Mouse (Mus musculus) forebrain, embryonic 15.5 days (tissue): ENCODE data around the gene Npepps. TPM values are rescaled to one million over a fixed set of nuclear protein-coding genes. Genes with fewer than 3 reads are reported as not detected.
"Not testable (repeated sequence)": the region's sequence is repeated elsewhere in the genome, so short reads cannot be mapped to it uniquely, and the experiment has no call there.

ENCODE experiments used
- ATAC-seq: fragments of 200-750 bp; cut with Nextera tagmentation; replicated peaks from 2 replicates; pipeline ENCODE4 v1.8.0; 2017; ENCODE audit warnings: mild to moderate bottlenecking, moderate TSS enrichment, moderate library complexity
- H3K27ac ChIP-seq: fragments of 300-500 bp; sonication (generic); replicated peaks from 2 replicates; pipeline ENCODE4 v1.5.1; 2015; ENCODE audit warnings: mild to moderate bottlenecking, inconsistent platforms
- H3K27me3 ChIP-seq: fragments of 300-500 bp; sonication (generic); 2 replicates; pipeline ENCODE4 v1.6.1; 2015; ENCODE audit warnings: inconsistent platforms
- H3K36me3 ChIP-seq: fragments of 300-500 bp; sonication (generic); 2 replicates; pipeline ENCODE4 v1.6.1; 2015; ENCODE audit warnings: mild to moderate bottlenecking, inconsistent platforms
- H3K4me1 ChIP-seq: fragments of 300-500 bp; sonication (generic); 2 replicates; pipeline ENCODE4 v1.6.1; 2015; ENCODE audit warnings: inconsistent platforms
- H3K4me2 ChIP-seq: fragments of 300-500 bp; sonication (generic); replicated peaks from 2 replicates; pipeline ENCODE4 v1.6.1; 2015; ENCODE audit warnings: mild to moderate bottlenecking, inconsistent platforms
- H3K4me3 ChIP-seq: fragments of 300-500 bp; sonication (generic); 2 replicates; pipeline ENCODE4 v1.5.1; 2015; ENCODE audit warnings: mild to moderate bottlenecking, inconsistent platforms
- H3K9ac ChIP-seq: fragments of 300-500 bp; sonication (generic); replicated peaks from 2 replicates; pipeline ENCODE4 v1.6.1; 2015; ENCODE audit warnings: mild to moderate bottlenecking, inconsistent platforms
- H3K9me3 ChIP-seq: fragments of 300-500 bp; sonication (generic); 2 replicates; pipeline ENCODE4 v1.6.1; 2016; ENCODE audit warnings: inconsistent platforms
- WGBS: fragments of 180-500 bp; shearing (Covaris S2); methylation state at CpG from one replicate; pipeline ENCODE4 v1.1.7; 2015; ENCODE audit warnings: mixed read lengths; 5-methylcytosine and 5-hydroxymethylcytosine counted together
- polyA plus RNA-seq: library from polyadenylated mRNA; unstranded; fragments of >200 nt; fragmentation: Nextera tagmentation; extraction: Ambion mirVana; gene quantifications from 2 replicates; pipeline ENCODE4 v1.2.1, GENCODE M21; 2015

The Npepps gene
- 136 and 151 TPM in 2 replicates for polyA plus RNA-seq

DNA sequence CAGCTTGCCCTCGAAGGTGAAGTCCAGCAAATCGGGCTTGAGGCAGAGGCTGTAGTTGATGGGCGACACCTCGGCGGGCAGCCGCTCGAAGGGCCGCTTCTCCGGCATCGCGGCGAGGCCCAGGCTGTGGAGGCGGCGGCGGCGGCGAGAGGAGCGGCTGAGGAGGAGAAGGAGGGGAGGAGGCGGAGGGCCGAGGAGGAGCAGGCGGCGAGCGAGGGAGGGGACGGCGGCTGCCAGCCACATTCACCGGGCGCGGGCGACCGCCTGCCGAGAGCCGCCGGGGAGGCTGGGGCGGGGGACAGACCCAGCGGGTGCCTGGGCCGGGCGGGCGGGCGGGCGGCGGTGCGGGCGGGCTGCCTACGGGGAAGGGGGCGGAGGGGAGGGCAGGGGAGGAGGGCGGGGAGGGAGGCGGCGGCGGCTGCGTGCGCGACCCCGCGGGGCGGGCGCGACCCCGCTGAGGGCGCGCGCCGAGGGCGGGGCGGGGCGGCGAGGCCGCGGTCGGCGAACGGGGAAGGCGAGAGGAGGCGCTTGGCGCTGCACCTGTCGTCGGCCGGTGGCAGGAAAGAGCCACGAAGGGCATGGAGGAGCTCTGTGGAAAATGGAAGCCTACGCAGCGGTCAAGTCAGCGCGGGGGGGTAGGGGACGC, at the start of gene Npepps:
Npepps (minus strand) TSS at position 423 of the 646 bp plus-strand sequence.
- under 1% methylated on average over 55 of the region's 83 CpGs for WGBS
- H3K27me3 ChIP-seq = no peaks in the 10 kb centered on the region
- H3K9me3 ChIP-seq = no peaks in the 10 kb centered on the region
- peak within 1 kb of the TSS; percentile 95 for H3K4me3 ChIP-seq
- H3K4me2 ChIP-seq = peak within 1 kb of the TSS; percentile 52
- peak; percentile 75 for ATAC-seq
- peaks cover 30% of the 10 kb centered on the region for H3K4me1 ChIP-seq
- peak within 1 kb of the TSS; percentile 99 for H3K9ac ChIP-seq
- peak within 1 kb of the TSS; percentile 98 for H3K27ac ChIP-seq
- H3K36me3 ChIP-seq = no peaks in the 10 kb centered on the region

DNA sequence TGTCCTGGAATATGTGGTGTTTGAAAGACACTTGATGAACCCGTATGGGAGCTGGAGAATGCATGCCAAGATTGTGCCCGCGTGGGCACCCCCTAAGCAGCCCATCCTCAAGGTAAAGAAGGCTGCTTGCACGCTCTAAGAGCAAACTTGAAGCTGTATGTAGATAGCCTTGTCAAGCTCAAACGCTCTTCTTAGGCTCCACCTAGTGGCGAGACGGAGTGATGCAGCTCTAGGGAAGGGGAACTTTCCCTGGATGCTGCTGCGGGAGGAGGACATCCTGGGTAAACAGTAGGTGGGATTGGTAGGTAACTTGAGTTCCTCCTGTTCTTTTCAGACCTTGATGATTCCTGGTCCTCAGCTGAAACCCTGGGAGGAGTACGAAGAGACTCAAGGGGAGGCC, 47.7 kb upstream of the Npepps start:
- no peak for ATAC-seq

DNA sequence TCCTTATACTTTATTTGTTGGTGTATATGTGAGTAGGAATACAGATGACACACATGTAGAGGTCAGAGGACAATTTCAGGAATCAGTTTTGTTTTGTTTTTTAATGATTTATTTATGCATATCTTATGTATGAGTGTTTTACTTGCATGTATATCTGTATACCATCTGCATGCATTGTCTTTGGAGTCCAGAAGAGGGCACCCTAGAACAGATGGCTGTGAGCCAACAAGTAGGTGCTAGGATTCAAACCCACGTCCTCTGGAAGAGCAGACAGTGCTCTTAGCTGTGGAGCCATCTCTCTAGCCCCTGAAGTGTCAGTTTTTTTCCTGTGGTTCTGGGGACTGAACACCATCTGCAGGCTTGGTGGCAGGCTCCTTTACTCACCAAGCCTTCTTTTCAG, 44.8 kb upstream of the Npepps start:
- no peak overlapping the region for H3K4me3 ChIP-seq
- H3K4me2 ChIP-seq = no peak overlapping the region
- H3K9me3 ChIP-seq = no peaks in the 10 kb centered on the region
- no peak for ATAC-seq
- no peaks in the 10 kb centered on the region for H3K27me3 ChIP-seq
- 52% methylated on average over 1 of the region's 1 CpGs for WGBS
- H3K9ac ChIP-seq = no peak overlapping the region
- no peaks in the 10 kb centered on the region for H3K4me1 ChIP-seq
- H3K27ac ChIP-seq = no peak overlapping the region
- peaks cover 56% of the 10 kb centered on the region for H3K36me3 ChIP-seq

More for the DNA sequence above, 47.7 kb upstream of the Npepps start:
- Histone ChIP-seq H3K9ac (no peak overlapping the region), H3K4me1 (no peaks in the 10 kb centered on the region), H3K4me3 (no peak overlapping the region), H3K36me3 (peaks cover 48% of the 10 kb centered on the region), H3K27me3 (no peaks in the 10 kb centered on the region), H3K9me3 (no peaks in the 10 kb centered on the region), H3K4me2 (no peak overlapping the region), H3K27ac (no peak overlapping the region)
- WGBS = 23% methylated on average over 9 of the region's 9 CpGs

DNA sequence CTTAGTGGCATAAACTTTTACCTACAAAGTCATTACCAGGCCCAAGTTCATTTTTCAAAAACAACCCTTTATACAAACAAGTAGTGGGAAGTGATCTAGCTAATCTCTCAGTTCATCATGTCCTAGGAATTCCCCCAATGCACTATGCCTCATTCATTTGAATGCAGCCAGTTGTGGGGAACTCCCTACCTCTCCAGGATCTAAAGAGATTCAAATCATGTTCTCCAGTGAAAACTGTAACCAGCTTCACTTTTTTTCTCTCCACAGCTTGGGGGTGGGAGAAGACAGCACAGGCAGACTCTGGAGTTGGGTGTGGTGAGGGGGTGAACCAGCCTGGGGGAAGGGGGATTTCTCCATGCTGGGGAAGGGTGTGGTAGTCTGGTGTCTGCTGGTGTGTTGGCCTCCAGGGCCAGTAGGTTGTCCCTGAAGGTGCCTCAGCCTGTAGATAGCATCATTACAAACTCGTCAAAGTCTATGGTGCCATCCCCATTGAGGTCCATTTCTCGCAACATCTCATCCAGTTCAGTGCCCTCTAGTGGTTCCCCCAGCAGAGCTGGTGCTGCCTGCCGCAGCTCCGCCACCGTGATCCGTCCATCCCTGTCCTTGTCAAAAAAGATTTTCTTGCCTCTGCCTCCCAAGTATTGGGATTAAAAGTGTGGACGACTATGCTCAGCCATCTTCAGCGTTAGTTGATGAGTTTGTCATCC, 41.6 kb upstream of the Npepps start:
- not testable (repeated sequence) for H3K4me3 ChIP-seq, H3K9ac ChIP-seq, H3K27me3 ChIP-seq, H3K27ac ChIP-seq, H3K9me3 ChIP-seq, ATAC-seq, H3K4me2 ChIP-seq, H3K4me1 ChIP-seq
- peaks cover 41% of the 10 kb centered on the region for H3K36me3 ChIP-seq
- WGBS = 83% methylated on average over 8 of the region's 8 CpGs

DNA sequence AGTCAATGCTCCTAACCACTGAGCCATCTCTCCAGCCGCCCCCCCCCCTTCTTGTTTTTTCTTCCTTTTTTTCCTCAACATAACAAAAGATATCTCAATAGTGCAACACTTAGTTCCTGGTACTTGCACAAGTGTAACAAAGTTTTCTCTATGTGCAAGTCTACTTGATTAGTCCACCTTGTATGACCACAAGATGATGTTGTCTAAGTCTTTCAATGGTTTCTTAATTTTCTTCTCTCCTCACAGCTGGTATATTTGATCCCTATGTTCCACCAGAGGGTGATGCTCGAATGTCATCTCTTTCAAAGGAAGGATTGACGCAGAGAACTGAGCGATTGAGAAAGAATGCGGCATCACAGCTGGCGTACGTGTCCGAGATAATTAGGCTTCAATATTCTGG, 40.8 kb upstream of the Npepps start:
- Histone ChIP-seq H3K4me1 (peaks cover 6% of the 10 kb centered on the region), H3K36me3 (peaks cover 33% of the 10 kb centered on the region), H3K27me3 (no peaks in the 10 kb centered on the region), H3K9ac (no peak overlapping the region), H3K9me3 (no peaks in the 10 kb centered on the region), H3K4me3 (no peak overlapping the region), H3K27ac (no peak overlapping the region), H3K4me2 (no peak overlapping the region)
- 89% methylated on average over 8 of the region's 8 CpGs for WGBS
- no peak for ATAC-seq

DNA sequence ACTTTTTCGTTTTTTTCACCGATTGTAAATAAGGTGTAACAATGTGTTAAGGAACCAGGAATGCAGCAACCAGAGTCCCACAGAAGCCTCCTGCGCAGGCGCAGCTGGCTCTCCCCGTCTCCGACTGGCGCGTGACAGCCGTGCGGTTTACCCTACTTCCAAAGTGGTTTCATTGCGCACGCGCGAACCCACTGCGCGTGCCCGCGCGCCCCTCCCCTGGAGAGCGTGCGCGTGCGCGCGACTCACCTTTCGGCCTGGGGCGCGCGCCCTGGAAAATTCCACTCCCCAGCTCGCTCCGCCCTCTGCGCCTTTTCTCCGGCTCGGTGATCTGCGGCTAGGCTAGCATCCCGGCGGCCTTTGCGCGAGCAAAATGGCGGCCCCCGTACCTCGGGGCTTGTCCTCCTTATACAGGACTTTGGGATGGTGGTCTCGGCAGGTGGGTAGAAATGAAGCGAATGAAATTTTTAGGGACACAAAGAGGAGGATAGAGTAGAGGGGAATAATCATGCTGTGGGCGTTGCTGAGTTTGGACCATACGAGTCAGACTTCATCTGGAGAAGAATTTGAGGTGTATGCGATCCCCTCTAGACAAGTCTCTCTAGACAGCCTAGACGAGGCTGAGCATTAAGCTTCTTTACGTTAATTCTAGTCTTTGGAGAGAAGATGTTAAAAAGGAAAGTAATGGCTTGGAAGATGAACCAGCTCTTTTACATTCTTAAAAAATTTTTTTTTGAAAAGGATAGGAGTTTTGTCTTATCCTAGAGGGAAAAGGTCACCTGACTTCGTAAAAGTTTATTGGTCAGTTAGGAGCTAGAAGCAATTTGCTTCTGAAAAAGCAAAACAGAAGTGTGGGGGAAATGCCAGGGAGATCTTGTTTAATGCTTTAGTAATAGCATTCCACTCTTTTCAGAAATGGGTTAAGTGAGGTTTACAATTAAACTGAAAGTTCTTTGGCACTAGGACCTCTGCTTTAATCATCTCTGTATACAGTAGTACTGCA, 35.4 kb upstream of the Npepps start, which contains the start of gene Mrpl45:
Mrpl45 (plus strand) TSS at position 213 of the 1,000 bp plus-strand sequence.
- Histone ChIP-seq H3K4me2 (peak within 1 kb of the TSS; percentile 53), H3K9me3 (no peaks in the 10 kb centered on the region), H3K4me1 (peaks cover 21% of the 10 kb centered on the region), H3K4me3 (peak within 1 kb of the TSS; percentile 51), H3K27ac (peak within 1 kb of the TSS; percentile 78), H3K27me3 (no peaks in the 10 kb centered on the region; the same call in 1 of the 2 replicates), H3K36me3 (no peaks in the 10 kb centered on the region), H3K9ac (peak within 1 kb of the TSS; percentile 55)
- ATAC-seq = peak; percentile 94
- 1% methylated on average over 50 of the region's 50 CpGs for WGBS

DNA sequence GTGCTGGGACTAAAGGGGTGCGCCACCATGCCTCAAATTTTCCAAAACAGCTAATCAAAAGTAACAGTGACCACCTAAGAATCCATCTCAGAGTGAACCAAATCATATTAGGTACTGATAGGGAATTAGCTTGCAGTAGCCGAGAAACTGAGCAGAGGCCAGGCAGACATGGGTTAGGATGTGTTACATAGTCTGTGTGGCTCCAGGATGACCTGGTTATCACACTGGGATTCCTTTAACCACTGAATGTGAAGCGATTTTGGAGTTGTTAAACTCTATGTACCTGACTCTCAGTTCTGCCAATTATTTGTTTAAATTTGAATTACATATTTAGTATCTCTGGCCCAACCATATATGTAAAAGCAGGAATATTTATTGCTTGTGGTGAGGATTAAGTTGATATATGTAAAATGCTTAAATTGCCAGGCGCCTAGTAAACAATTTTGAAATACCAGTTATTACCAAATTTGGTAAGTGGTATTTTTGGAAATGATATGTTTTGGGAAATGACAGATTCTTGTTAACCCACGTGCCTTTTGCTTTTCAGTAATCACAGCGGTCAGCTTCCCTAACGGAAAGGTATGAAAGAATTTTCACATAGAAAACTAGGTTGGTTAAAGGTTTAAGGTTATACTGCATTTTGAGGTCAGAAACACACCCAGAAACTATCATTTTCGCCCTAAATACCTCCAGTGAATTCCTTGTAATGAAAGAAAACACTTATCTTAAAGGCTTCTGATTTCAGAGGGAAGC, 34.5 kb upstream of the Npepps start:
- peak overlapping the region; percentile 78 for H3K27ac ChIP-seq
- peak overlapping the region; percentile 42 for H3K4me2 ChIP-seq
- H3K36me3 ChIP-seq = no peaks in the 10 kb centered on the region
- peak; percentile 14; the same call in 1 of the 2 replicates for ATAC-seq
- no peaks in the 10 kb centered on the region; the same call in 1 of the 2 replicates for H3K27me3 ChIP-seq
- H3K9ac ChIP-seq = peak overlapping the region; percentile 40
- peak overlapping the region; percentile 51 for H3K4me3 ChIP-seq
- no peaks in the 10 kb centered on the region for H3K9me3 ChIP-seq
- peaks cover 29% of the 10 kb centered on the region for H3K4me1 ChIP-seq
- 48% methylated on average over 8 of the region's 8 CpGs for WGBS

DNA sequence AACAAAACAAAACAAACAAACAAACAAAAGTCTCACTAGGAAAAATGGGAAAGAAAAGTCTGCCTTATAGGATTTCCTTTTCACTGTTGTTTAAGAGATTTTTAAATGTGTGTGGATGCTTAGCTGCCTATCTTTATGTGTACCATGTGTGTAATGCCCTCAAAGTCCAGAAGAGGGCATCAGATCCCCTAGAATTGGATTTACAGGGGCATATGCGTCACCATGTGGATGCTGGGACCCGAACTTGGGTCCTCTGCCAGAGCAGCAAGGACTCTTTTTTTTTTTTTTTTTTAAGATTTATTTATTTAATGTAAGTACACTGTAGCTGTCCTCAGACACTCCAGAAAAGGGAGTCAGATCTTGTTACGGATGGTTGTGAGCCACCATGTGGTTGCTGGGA, 33.7 kb upstream of the Npepps start:
- WGBS = 90% methylated on average over 3 of the region's 3 CpGs
- no peak overlapping the region for H3K4me3 ChIP-seq
- no peak for ATAC-seq
- no peaks in the 10 kb centered on the region for H3K9me3 ChIP-seq
- no peaks in the 10 kb centered on the region; the same call in 1 of the 2 replicates for H3K27me3 ChIP-seq
- no peak overlapping the region for H3K27ac ChIP-seq
- H3K4me2 ChIP-seq = no peak overlapping the region
- H3K36me3 ChIP-seq = no peaks in the 10 kb centered on the region
- peaks cover 37% of the 10 kb centered on the region for H3K4me1 ChIP-seq
- no peak overlapping the region for H3K9ac ChIP-seq

DNA sequence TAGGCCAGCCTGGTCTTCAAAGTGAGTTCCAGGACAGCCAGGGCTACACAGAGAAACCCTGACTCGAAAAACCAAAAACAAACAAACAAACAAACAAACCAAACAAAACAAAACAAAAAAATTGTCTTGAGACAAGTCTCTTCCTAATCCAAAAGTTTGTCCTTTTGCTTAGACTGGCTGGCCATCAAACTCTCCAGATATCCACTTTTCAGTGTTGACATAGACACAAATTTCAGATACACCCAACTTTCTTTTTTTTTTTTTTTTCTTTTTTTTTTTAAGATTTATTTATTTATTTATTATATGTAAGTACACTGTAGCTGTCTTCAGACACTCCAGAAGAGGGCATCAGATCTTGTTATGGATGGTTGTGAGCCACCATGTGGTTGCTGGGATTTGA, 32.4 kb upstream of the Npepps start:
- ATAC-seq, H3K4me3 ChIP-seq, H3K9me3 ChIP-seq, H3K36me3 ChIP-seq, H3K27me3 ChIP-seq, H3K9ac ChIP-seq, H3K27ac ChIP-seq, H3K4me2 ChIP-seq: not testable (repeated sequence)
- WGBS = 80% methylated on average over 1 of the region's 1 CpGs
- peaks cover 37% of the 10 kb centered on the region for H3K4me1 ChIP-seq

DNA sequence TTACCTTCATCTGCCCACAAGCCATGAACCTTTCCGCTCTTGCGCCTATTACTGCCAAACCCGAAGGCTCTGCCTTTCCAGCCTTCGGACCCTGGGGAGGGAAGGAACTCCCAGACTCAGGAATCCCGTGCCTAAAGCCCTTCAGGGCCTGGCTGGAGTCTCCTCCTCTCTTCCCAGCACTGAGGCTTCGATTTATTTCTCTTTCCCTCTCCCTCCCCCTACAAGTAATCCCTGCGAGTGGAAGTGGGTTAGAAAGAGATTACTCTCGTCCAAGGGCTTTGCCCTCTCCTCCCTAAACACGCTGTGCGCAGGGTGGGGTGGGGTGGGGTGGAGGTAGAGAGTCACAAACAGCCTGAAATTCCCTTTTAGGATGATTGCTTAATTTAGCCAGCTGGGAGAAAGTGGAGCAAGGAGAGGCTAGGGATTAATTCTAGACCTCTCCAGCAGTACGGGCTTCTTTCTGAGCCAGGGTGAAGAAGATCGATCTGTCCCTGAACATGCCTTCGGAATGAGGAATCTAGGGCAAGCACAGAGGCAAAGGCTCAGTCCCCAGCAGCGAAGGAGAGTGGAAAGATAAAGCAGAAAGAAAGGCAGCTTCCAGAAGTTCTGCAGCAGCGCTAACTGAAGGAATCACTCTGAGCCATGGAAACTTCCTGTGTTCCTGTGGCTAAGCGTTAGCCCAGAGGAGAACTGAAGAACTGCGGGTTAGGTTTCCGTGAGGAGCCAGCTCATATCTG, 30.6 kb upstream of the Npepps start:
- Histone ChIP-seq H3K4me3 (peak overlapping the region; percentile 40), H3K4me2 (peak overlapping the region; percentile 73), H3K27ac (peak overlapping the region; percentile 34; the same call in 1 of the 2 replicates), H3K27me3 (no peaks in the 10 kb centered on the region; the same call in 1 of the 2 replicates), H3K36me3 (no peaks in the 10 kb centered on the region), H3K4me1 (peaks cover 30% of the 10 kb centered on the region), H3K9me3 (no peaks in the 10 kb centered on the region), H3K9ac (peak overlapping the region; percentile 40)
- 8% methylated on average over 18 of the region's 18 CpGs for WGBS
- no peak for ATAC-seq
